Mouse (Mus musculus) spleen, embryonic (tissue): ENCODE data around the gene Pcbp3.
"Not testable (repeated sequence)": the region's sequence is repeated elsewhere in the genome, so short reads cannot be mapped to it uniquely, and the experiment has no call there.

Experiments
- CTCF ChIA-PET: fragments of 350-600 bp; sonication (Branson Sonifier 250); formaldehyde crosslinking; loops from one replicate; lab custom pipeline; 2022; lab: Charles Lee

Gene Pcbp3

GRCm38 (mm10) chr10:76802500-76802885 is 159.2 kb downstream of the Pcbp3 start:
- CTCF ChIA-PET = interaction anchor here (0.7 kb wide), 1 partner anchor 1089 kb away, joined by 3 read pairs; no protein-coding TSS in a partner anchor

DNA sequence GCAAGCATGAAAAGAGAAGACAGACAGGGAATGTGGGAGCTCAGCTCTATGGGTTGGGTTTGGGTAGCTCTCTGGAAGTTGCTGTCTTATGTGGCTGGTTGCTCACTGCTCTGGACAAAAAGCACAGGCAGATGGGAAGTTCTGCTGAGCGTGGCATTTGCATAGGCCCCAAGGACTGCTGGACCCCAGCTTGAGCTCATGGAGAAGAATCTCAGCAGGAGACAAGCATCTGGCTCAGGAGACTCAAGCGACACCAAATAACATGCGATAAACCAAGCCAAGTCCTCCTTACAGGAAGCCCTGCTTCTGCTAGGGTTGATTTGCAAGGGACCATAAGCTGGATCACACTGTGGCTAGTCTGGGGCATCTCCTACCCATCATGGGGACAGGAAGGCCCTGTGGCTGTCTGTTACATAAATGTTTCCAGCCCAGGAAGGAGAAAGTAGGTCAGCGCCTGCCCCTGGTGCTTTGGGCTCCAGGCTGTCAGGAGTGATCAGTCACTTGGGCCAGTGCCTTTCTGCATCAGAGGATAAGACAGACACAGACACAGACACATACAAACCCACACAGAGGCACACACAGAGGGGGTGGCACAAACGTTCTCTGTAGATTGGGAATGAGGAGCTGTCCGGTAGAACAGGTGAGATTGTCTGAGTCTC is 159.7 kb downstream of the Pcbp3 start:
- CTCF ChIA-PET = no interaction called here

DNA sequence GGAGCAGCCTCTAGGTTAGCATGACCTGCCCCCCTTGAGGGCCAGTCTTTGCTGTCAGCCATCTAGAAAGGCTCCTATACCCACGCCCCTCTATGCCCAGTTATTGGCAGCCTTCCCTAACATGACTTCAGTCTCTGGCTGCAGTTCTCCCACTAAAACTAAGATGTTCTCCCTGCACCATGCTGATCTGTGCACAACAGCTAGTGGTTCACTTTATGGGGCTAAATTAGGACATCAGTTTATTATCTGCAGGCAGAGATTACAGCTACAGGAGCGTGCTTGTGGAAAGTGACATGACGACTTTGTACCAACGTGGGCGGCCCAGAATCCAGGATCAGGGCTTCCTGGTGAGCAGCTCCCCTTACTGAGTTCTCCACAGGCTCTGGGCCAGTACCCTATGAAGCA is 160.4 kb downstream of the Pcbp3 start:
- CTCF ChIA-PET = no interaction called here

DNA sequence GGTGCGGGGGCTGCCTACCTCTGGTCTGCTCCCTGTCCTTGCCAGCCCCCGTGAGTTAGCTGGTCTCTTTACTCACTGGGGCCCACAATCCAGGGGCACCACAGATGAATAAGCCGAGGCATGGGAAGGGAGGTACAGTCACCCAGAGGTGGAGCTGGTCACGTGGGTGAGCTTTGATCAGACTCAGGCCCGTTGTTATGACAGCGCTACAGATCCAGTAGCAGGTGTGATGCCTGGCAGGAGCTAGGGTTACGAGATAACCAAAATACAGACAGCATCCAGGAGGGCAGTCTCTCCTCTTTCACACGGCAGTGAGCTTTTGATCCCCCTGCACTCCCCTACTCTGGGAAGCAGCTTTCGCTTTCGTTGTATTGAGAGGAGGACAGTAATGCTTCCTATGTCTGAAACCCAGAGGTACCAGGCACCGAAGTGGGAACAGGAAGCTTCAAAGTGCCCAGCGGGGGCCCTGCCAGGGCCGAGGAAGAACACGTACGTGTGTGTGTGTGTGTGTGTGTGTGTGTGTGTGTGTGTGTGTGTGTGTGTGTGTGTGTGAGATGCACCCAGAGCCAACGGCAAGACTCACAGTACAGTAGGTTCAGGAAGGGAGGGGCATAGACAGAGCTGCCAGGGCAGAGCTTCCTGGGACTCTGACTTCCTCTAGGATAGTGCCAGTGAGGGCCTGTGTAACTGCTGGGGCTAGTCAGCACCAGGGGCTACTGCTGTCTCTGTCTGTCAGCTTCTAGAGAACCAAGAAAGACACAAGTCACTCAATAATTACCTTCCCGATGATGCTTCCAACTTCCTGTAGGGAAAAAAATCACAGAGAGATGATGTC is 162.7 kb downstream of the Pcbp3 start:
- CTCF ChIA-PET = no interaction called here

DNA sequence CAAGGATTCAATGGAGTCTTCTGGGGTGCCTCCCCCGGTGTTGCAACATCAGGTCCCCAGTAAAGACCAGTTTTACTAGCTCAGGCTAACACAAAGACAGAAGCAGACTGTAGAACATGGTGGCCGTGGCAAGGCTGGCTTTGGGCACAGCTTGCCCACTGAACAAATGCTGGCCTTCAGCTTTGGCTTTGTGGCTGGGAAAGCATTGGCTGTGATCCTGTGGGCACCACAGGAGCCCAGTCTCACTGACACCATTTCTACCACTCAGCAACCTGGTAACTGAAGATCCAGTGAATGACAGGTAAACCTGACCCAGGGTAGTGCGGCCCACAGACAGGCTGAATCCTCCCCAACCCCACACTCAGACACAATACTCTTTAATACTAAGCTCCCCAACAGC is 167.6 kb downstream of the Pcbp3 start:
- CTCF ChIA-PET = no interaction called here

DNA sequence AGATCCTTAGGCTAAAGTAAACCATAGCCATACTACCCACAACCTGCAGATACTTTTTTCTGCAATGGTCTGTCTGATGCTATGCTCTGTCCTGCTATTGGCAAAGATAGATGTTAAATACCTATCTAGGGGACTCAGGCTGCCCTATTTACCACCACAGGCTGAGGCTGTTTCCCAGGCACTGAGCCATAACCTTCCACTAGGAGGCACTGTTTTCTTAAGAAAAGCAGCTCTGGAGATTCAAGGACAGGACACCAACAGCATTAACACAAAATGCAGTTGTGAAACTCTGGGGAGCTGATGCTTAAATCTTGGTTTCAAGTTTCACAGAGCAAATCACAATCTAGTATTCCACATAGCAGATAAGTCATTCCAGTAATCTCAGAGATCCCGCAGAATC is 170.2 kb downstream of the Pcbp3 start:
- CTCF ChIA-PET = no interaction called here

GRCm38 (mm10) chr10:76789885-76790284 is 171.8 kb downstream of the Pcbp3 start:
- CTCF ChIA-PET = no interaction called here

GRCm38 (mm10) chr10:76785312-76785711 is 176.4 kb downstream of the Pcbp3 start:
- CTCF ChIA-PET = no interaction called here

- CTCF ChIA-PET = no interaction called here
Observed at GRCm38 (mm10) chr10:76779225-76779624, 182.5 kb downstream of the Pcbp3 start.

DNA sequence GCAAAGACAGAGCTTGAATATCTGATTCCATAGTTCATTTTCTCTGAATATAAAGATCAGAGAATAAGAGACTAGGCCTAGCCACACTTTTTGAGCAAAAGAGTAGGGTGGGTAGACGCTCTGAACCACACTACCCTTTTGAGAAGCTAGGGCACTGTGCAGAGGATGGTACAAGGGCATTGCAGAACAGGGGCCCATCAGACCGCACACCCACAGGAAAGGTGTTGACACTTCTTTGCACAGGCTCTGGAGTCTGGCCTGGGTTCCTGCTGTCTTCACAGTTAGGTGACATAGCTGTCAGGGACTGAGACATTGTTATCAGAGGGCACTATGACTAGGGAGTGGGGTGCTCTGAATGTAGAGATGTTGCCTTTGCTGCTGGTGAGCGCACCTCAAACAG is 190.1 kb downstream of the Pcbp3 start:
- CTCF ChIA-PET = no interaction called here

DNA sequence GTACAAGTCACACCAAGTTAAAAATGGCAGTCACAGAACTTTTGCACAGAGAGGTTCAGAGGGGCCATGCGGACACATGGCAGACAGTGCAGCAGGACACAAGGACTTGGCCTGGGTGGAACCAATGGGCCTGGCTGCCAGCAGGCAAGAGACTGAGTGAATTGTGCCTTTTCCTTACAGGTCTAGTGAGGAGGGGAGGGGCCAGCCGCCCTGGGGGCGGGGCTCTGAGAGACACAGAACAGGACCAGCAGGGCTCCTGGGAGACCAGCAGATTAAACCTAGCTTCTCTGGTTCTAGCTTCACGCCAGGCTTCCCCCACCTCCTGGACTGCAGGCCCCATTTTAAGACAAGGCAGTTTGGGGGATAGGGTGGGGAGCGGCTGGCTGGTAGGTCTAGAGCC is 190.6 kb downstream of the Pcbp3 start:
- CTCF ChIA-PET = interaction anchor here (0.5 kb wide), 1 partner anchor 303 kb away, joined by 5 read pairs; no protein-coding TSS in a partner anchor

DNA sequence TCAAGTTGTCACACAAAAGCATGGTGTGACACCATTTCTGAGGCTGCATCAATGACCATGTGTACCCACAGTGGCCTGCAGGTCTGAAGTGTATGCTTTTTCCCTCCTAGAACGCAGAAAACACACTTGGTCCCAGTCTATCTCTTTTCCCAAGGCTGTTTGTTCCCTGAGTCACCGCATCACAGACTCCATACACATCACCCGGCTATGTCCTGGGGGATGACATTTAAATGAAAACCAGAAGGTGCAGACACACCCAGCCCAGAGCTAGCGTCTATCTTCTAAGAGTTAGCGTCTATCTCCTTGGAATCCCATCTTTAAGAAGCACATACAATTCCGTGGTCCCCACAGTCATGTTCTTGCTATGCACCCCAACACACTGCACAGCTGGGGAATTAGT is 192.1 kb downstream of the Pcbp3 start:
- CTCF ChIA-PET = no interaction called here

DNA sequence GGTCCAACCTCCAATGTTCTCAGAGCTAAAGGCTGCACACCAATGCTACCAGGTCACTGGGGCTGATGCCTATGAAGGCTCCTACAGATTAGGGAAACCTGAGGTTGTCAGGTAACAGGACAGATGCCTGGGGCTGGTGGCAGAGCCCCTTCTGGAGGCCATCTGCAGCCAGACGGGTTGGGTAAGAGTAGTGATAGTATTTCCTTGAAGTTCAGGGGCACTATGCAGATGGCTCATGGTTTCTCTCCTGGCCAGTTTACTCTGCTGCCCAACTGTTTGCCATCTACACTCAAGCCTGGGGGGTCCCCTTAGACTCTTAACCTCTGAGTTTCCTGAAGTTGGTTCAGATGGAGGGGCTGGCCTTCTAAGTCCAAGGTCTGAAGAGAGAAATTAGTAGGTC is 195.5 kb downstream of the Pcbp3 start:
- CTCF ChIA-PET = no interaction called here

- CTCF ChIA-PET = no interaction called here
Observed at GRCm38 (mm10) chr10:76764927-76765326, 196.8 kb downstream of the Pcbp3 start.

DNA sequence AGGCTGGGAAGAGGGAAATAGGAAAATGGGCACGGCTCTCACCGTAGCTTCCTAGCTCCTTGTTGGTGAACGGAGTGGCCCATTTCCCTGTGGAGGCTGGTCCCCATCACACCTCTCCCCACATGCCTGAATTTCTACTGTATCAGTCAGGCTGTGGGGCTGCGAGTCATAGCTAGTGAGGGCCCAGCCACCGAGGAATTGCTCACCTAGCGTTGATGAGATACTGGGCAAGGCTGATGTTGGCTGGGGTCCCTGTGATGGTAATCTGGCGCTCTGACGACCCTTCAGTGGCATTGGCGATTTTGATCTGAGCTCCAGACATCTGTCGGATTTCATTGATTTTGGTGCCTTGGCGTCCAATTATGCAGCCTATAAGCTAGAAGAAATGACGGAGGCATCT is 198.7 kb downstream of the Pcbp3 start:
- CTCF ChIA-PET = no interaction called here

DNA sequence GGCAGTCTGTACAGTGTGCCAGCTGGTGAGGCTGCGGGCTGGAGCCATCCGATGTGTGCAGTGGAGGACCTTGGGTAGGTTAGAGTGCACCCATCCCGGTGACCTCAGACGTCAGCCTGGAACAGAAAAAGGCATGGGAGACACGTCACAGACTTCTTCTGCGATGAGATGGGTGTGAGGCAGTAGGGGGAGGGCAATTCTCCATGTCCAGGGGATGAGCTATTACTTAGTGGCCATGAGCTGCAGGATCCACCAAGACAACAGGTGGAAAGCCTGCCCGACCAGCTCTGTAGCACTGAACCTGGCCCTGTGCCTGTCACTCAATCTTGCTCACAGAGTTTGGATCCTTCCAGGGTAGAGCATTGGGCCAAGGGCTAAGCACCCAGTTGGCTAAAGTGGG is 199.3 kb downstream of the Pcbp3 start:
- CTCF ChIA-PET = no interaction called here

DNA sequence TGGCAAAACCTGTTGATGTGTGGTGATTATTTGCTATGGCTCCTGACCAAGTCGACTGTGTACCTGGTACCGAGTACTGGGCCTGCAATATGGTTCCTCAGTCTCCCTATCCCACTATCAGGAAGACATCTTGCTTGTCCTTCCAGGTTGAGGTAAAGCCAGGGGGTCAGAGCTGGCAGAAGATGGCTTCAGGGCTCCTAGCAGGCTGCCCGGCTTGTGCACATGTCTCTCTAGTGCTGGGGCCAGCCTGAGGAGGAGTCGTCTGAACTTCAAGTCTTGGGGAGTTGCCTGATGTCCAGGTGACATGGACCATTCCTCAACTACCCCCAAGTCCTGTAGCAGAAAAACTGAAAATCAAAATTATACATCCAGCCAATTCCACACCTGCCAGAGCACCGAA is 201.8 kb downstream of the Pcbp3 start:
- CTCF ChIA-PET = no interaction called here

GRCm38 (mm10) chr10:76753640-76754039 is 208.0 kb downstream of the Pcbp3 start:
- CTCF ChIA-PET = no interaction called here

DNA sequence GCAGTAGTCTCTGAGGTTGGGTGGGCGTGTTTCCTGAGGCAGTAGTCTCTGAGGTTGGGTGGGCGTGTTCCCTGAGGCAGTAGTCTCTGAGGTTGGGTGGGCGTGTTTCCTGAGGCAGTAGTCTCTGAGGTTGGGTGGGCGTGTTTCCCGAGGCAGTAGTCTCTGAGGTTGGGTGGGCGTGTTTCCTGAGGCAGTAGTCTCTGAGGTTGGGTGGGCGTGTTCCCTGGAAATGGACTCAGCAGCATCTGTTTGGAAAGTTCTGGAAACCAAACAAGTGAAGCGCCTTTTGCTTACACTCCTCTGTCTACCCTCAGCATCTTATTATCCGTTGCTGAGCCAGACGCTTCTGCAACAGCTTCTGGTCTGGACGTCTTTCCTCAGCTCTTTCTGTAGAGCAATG is 217.4 kb downstream of the Pcbp3 start:
- CTCF ChIA-PET = not testable (repeated sequence)

DNA sequence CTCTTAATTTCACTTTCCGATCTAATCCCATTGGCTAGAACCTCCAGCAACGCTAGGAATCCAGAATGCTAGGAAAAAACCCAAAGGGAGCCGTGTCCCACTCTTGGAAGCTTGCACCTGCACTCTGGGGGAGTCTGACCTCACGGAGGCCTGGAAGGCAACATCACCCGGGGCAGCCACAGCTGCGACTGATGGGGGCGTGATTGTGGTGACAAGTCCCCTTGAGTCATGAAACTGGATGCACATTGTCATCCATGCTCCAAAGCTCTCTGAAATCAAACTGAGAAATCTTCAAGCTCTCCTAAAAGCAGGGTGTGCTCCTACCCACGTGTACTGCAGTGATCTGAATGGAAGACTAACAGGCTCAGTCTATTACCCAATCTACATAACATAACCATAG is 224.9 kb downstream of the Pcbp3 start:
- CTCF ChIA-PET = interaction anchor here (0.8 kb wide), 1 partner anchor 60 kb away, joined by 3 read pairs; no protein-coding TSS in a partner anchor

DNA sequence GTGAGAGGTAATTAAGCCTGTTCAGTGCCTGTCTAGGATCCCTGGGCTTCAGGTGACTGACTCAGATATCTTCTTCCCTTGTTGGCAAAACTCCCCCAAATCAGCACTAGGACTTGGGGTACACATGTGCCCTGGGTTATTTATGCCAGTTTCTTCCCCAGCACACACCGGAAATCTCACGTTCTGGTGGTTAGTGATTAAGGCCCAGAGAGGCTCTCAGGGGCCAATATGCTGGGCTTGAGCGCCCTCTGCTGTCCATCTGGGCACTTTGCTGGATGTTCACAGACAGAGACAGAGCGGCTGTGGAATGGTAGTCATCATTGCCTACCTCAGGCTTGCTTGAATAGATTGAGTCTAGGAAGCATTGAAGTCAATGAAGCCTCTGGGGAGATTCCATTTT is 226.7 kb downstream of the Pcbp3 start:
- CTCF ChIA-PET = no interaction called here

- CTCF ChIA-PET = no interaction called here
Observed at GRCm38 (mm10) chr10:76733677-76734068, 228.0 kb downstream of the Pcbp3 start.
